Mouse (Mus musculus): ENCODE results near the gene Zmynd8. TPM values are rescaled to one million over a fixed set of nuclear protein-coding genes. Genes with fewer than 3 reads are reported as not detected.
A peak's percentile ranks its signal among the peaks of the same experiment; 100 is the strongest.
"Not testable (repeated sequence)": the region's sequence is repeated elsewhere in the genome, so short reads cannot be mapped to it uniquely, and the experiment has no call there.

Gene Zmynd8
- polyA plus RNA-seq, 1 experiment: 30.3 TPM

DNA sequence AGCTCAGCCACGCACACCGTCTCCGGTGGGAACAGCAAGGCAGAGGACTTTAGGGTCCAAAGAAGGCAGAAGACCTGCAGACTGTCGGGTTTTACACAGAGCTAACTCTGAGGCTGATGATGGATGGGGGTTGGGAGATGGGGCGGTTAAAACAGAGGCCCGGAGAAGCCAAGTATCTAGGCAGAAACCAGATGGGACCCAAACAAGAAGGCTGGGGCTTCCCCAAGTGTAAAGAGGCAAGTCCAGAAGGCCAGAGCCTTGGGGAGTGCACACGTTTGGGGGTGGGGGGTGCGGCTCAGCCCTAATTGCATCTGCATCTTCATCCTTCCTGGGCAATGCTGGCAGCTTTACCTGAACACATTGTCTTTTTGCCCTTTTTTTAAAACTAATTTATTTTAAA, 85.9 kb downstream of the Zmynd8 start:
- no peak overlapping the region for H3K4me3 ChIP-seq (ENCODE audit: control insufficient read depth, insufficient read depth, low read length)
- 94% methylated on average over 8 of the region's 8 CpGs for WGBS
- no peak for DNase-seq
- no peaks in the 10 kb centered on the region for H3K4me1 ChIP-seq (replicated peaks; ENCODE audit: control insufficient read depth, insufficient read depth, low read length)
- H3K36me3 ChIP-seq (ENCODE audit: control insufficient read depth, insufficient read depth, low read length): peaks cover 32% of the 10 kb centered on the region
- no peaks in the 10 kb centered on the region for H3K27me3 ChIP-seq (ENCODE audit: control insufficient read depth, insufficient read depth, low read length)
- no peak overlapping the region for H3K27ac ChIP-seq (ENCODE audit: control insufficient read depth, insufficient read depth, low read length)
- no peak for TF ChIP-seq POLR2A (IDR thresholded peaks at IDR 0.05; ENCODE audit: control insufficient read depth, extremely low read depth, insufficient read depth, low read length, poor library complexity)

DNA sequence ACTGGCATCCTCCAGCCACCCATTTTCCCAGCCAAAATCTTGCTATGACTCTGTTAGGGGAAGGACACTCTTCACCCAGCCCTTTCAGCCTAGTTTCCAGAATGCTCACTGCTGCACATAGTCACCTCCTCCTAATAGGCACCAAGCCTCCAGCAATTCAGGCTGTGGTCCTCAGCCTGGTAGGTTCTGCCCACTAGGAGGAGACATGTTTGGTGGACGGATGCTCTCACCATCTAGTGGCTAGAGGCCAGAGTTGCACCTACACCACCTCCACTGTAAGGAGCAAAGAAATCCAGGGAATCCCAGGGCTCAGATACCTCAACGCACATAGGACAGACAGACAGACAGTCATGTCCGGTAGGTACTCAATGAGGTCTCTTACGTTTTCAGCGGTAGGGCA, 87.3 kb downstream of the Zmynd8 start:
- Histone ChIP-seq H3K4me3 (ENCODE audit: control insufficient read depth, insufficient read depth, low read length) (no peak overlapping the region), H3K36me3 (ENCODE audit: control insufficient read depth, insufficient read depth, low read length) (peaks cover 38% of the 10 kb centered on the region), H3K27me3 (ENCODE audit: control insufficient read depth, insufficient read depth, low read length) (no peaks in the 10 kb centered on the region), H3K4me1 (replicated peaks; ENCODE audit: control insufficient read depth, insufficient read depth, low read length) (no peaks in the 10 kb centered on the region), H3K27ac (ENCODE audit: control insufficient read depth, insufficient read depth, low read length) (no peak overlapping the region)
- DNase-seq: peak; percentile 62
- WGBS: 89% methylated on average over 5 of the region's 5 CpGs
- TF ChIP-seq CTCF (IDR thresholded peaks at IDR 0.05; ENCODE audit: borderline replicate concordance, control insufficient read depth, extremely low read depth, insufficient read depth, low read length, poor library complexity): no peak
- no peak for TF ChIP-seq POLR2A (IDR thresholded peaks at IDR 0.05; ENCODE audit: control insufficient read depth, extremely low read depth, insufficient read depth, low read length, poor library complexity)

DNA sequence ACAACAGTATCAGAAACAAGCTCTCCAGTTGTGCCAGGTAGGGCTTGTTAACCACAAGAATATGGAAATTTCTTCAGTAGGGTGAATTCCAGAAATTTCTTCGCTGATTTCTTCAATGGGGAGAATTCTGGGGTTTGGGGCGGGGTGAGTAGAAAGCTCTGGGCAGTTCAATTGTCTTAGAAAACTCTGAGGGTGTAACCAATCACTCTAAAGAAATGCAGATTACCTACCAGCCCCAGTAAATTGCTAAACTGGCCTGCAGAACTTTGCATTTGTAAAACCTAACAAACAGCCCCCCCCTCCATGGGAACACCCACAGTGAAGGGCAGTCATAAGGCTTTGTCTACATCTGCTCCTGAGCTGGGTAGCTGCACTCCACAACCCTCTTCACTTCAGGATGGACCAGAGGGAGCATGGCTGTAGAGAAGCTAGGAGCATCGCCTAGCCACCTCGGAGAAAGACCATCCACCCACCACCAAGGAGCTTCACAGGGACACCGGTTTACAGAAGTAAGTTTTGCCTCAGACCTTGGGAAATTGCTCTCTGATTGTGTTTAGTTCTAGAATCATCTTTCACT, 88.8 kb downstream of the Zmynd8 start:
- no peak for DNase-seq
- Histone ChIP-seq H3K4me3 (ENCODE audit: control insufficient read depth, insufficient read depth, low read length) (no peak overlapping the region), H3K27me3 (ENCODE audit: control insufficient read depth, insufficient read depth, low read length) (no peaks in the 10 kb centered on the region), H3K4me1 (replicated peaks; ENCODE audit: control insufficient read depth, insufficient read depth, low read length) (no peaks in the 10 kb centered on the region), H3K36me3 (ENCODE audit: control insufficient read depth, insufficient read depth, low read length) (peaks cover 37% of the 10 kb centered on the region), H3K27ac (ENCODE audit: control insufficient read depth, insufficient read depth, low read length) (no peak overlapping the region)
- 98% methylated on average over 5 of the region's 5 CpGs for WGBS
- TF ChIP-seq CTCF (IDR thresholded peaks at IDR 0.05; ENCODE audit: borderline replicate concordance, control insufficient read depth, extremely low read depth, insufficient read depth, low read length, poor library complexity) (no peak), POLR2A (IDR thresholded peaks at IDR 0.05; ENCODE audit: control insufficient read depth, extremely low read depth, insufficient read depth, low read length, poor library complexity) (no peak)

DNA sequence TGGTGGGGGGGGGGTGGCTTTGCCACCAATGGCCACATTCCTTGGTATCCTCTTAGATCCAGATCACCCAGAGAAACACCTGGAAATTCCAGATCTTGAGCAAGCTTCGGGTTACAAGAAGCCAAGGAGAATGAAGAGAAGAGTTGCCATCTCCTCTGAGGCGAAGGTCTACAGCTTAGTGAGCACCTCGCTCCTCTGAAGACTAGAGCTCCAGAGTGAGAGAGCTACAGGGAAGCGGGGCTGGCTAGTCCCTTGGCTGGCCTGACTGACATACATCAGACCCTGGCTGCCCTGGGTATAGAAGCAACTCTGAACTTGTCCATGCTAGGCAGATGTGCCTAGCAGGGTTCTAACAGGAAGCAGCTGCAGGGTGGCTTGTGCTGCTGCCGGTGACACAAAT, 89.7 kb downstream of the Zmynd8 start:
- WGBS: 89% methylated on average over 5 of the region's 5 CpGs
- Histone ChIP-seq H3K27ac (ENCODE audit: control insufficient read depth, insufficient read depth, low read length) (no peak overlapping the region), H3K4me1 (replicated peaks; ENCODE audit: control insufficient read depth, insufficient read depth, low read length) (no peaks in the 10 kb centered on the region), H3K36me3 (ENCODE audit: control insufficient read depth, insufficient read depth, low read length) (peaks cover 37% of the 10 kb centered on the region), H3K4me3 (ENCODE audit: control insufficient read depth, insufficient read depth, low read length) (no peak overlapping the region), H3K27me3 (ENCODE audit: control insufficient read depth, insufficient read depth, low read length) (no peaks in the 10 kb centered on the region)
- no peak for TF ChIP-seq CTCF (IDR thresholded peaks at IDR 0.05; ENCODE audit: borderline replicate concordance, control insufficient read depth, extremely low read depth, insufficient read depth, low read length, poor library complexity)
- no peak for TF ChIP-seq POLR2A (IDR thresholded peaks at IDR 0.05; ENCODE audit: control insufficient read depth, extremely low read depth, insufficient read depth, low read length, poor library complexity)
- no peak for DNase-seq

DNA sequence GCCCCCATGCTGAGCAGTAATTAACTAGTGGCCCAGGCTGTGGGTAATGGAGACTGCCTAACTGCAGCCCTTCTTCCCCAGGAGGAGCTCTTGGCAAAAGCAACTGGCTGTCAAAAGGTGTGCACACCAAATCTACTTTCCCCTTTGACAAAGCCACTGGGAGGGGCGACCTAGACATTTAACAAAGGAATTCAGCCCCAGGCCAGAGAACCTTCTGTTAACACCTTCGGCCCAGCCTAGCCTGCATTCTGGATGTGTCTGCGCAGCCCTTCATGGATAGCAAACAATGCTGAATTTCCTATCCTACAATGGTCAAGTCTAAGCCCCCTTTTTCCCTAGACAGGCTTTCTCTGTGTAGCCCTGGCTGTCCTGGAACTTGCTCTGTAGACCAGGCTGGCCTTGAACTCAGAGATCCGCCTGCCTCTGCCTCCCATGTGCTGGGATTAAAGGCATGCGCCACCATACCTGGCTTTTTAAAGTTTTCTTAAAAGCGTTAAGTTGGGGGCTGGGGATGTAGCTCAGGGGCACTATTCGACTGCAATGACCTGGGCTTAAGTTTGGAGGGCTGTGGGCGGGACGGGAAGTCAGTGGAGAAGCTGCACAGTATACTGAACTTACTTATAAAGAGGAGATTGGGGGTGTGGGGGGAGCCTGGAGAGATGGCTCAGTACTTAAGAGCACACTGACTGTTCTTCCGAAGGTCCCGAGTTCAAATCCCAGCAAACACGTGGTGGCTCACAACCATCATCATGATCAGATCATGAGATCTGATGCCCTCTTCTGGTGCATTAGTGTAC, 90.4 kb downstream of the Zmynd8 start:
- Histone ChIP-seq H3K36me3 (ENCODE audit: control insufficient read depth, insufficient read depth, low read length) (peaks cover 33% of the 10 kb centered on the region), H3K27me3 (ENCODE audit: control insufficient read depth, insufficient read depth, low read length) (no peaks in the 10 kb centered on the region), H3K4me3 (ENCODE audit: control insufficient read depth, insufficient read depth, low read length) (no peak overlapping the region), H3K27ac (ENCODE audit: control insufficient read depth, insufficient read depth, low read length) (no peak overlapping the region), H3K4me1 (replicated peaks; ENCODE audit: control insufficient read depth, insufficient read depth, low read length) (no peaks in the 10 kb centered on the region)
- TF ChIP-seq CTCF (IDR thresholded peaks at IDR 0.05; ENCODE audit: borderline replicate concordance, control insufficient read depth, extremely low read depth, insufficient read depth, low read length, poor library complexity) (no peak), POLR2A (IDR thresholded peaks at IDR 0.05; ENCODE audit: control insufficient read depth, extremely low read depth, insufficient read depth, low read length, poor library complexity) (no peak)
- 97% methylated on average over 12 of the region's 12 CpGs for WGBS
- DNase-seq: no peak

DNA sequence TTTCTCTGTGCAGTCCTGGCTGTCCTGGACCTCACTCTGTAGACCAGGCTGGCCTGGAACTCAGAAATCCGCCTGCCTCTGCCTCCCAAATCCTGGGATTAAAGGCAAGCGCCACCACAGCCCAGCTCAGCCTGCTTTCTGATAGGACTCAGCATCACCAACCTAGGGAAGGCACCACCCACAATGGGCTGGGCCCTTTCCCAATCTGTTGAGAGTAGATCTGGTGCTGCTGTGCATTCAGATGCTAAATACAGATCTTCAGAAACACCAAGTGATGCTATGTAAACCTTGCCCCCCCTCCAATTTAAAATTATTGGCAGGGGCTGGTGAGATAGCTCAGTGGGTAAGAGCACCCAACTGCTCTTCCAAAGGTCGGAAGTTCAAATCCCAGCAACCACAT, 98.6 kb downstream of the Zmynd8 start:
- not testable (repeated sequence) for H3K4me1 ChIP-seq (replicated peaks; ENCODE audit: control insufficient read depth, insufficient read depth, low read length); H3K27ac ChIP-seq (ENCODE audit: control insufficient read depth, insufficient read depth, low read length); H3K4me3 ChIP-seq (ENCODE audit: control insufficient read depth, insufficient read depth, low read length); H3K27me3 ChIP-seq (ENCODE audit: control insufficient read depth, insufficient read depth, low read length); DNase-seq
- H3K36me3 ChIP-seq (ENCODE audit: control insufficient read depth, insufficient read depth, low read length): peaks cover 21% of the 10 kb centered on the region
- 98% methylated on average over 3 of the region's 3 CpGs for WGBS

DNA sequence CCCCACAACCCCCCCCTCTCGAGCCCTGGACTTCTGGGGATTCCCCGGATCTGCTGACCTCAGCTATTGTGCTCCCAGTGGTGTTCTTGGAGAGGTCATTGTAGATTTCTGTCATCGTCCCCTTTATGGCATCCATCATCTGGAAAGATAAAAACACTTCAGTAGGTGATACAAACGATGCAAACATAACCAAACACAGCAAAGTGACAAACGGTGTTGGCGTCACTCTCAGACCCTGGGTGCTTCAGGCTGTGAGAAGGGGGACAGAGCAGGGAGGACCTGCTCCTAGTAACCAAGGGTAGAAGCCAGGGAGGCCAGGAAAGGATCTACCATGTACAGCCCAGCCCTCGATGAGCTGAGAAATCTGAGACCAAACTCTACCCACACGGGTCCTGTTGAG, 100.9 kb downstream of the Zmynd8 start:
- no peak for DNase-seq
- Histone ChIP-seq H3K27me3 (ENCODE audit: control insufficient read depth, insufficient read depth, low read length) (no peaks in the 10 kb centered on the region), H3K27ac (ENCODE audit: control insufficient read depth, insufficient read depth, low read length) (no peak overlapping the region), H3K4me3 (ENCODE audit: control insufficient read depth, insufficient read depth, low read length) (no peak overlapping the region), H3K36me3 (ENCODE audit: control insufficient read depth, insufficient read depth, low read length) (peaks cover 15% of the 10 kb centered on the region), H3K4me1 (replicated peaks; ENCODE audit: control insufficient read depth, insufficient read depth, low read length) (peaks cover 16% of the 10 kb centered on the region)
- WGBS: 95% methylated on average over 8 of the region's 8 CpGs
- TF ChIP-seq POLR2A (IDR thresholded peaks at IDR 0.05; ENCODE audit: control insufficient read depth, extremely low read depth, insufficient read depth, low read length, poor library complexity): no peak
- TF ChIP-seq CTCF (IDR thresholded peaks at IDR 0.05; ENCODE audit: borderline replicate concordance, control insufficient read depth, extremely low read depth, insufficient read depth, low read length, poor library complexity): no peak

Data from thymus, adult 2 months (tissue).